8 mouse cellular contexts compared by ENCODE assay signal in genomic region chr2:94265221-94266191, GRCm38 (mm10).
DNase-seq lines count a peak whose midpoint lies in the region; ATAC-seq and TF ChIP-seq lines count a peak whose summit lies in the region.

No protein-coding gene starts in this region.

- H3K9ac ChIP-seq in forebrain, embryonic 15.5 days (replicated peaks): peak overlapping the region; percentile 53
- 0 out of 2 replicates have a peak overlapping the region, but pooled peaks have one; percentile 16 for H3K9ac ChIP-seq in limb, embryonic 14.5 days (ENCODE audit: low read depth, low read length, severe bottlenecking)
- H3K9ac ChIP-seq in midbrain, postnatal 0 days (replicated peaks; ENCODE audit: low read length, poor library complexity, severe bottlenecking): peak overlapping the region; percentile 60

- peak; percentile 64 for ATAC-seq in forebrain, embryonic 15.5 days (replicated peaks)
- peak; percentile 44 for ATAC-seq in inflammation-experienced regulatory T-cells, adult 6 months
- ATAC-seq in limb, embryonic 14.5 days (ENCODE audit: low FRiP score, low read depth): peak; percentile 49; the same call in 1 of the 2 replicates
- ATAC-seq in midbrain, postnatal 0 days (ENCODE audit: low FRiP score): peak; percentile 78

- DNase-seq in adrenal gland, postnatal 25 days: peak; percentile 50
- DNase-seq in limb, embryonic 14.5 days (ENCODE audit: low spot score): peak; percentile 63
- DNase-seq in midbrain, postnatal 0 days (ENCODE audit: low spot score): peak; percentile 86
- DNase-seq in thymus, postnatal 36 days: no peak
- no peak for DNase-seq in ovary, postnatal 10 days (ENCODE audit: low spot score)

- H3K4me3 ChIP-seq in E14TG2a.4 (replicated peaks; ENCODE audit: low read length): 0 out of 2 replicates have a peak overlapping the region, but pooled peaks have one; percentile 32
- H3K4me3 ChIP-seq in forebrain, embryonic 15.5 days: peak overlapping the region; percentile 41
- peak overlapping the region; percentile 29 for H3K4me3 ChIP-seq in limb, embryonic 14.5 days (replicated peaks; ENCODE audit: low read length)
- H3K4me3 ChIP-seq in midbrain, postnatal 0 days (ENCODE audit: low read depth, low read length): peak overlapping the region; percentile 42

- WGBS in forebrain, embryonic 15.5 days: 1% methylated on average over 16 of the region's 16 CpGs
- 9% methylated on average over 16 of the region's 16 CpGs for WGBS in limb, embryonic 14.5 days
- WGBS in midbrain, postnatal 0 days: under 1% methylated on average over 16 of the region's 16 CpGs

- H3K4me1 ChIP-seq in E14TG2a.4 (replicated peaks; ENCODE audit: low read depth, low read length): peaks cover 84% of the 10 kb centered on the region
- H3K4me1 ChIP-seq in forebrain, embryonic 15.5 days: peaks cover 62% of the 10 kb centered on the region
- H3K4me1 ChIP-seq in limb, embryonic 14.5 days (ENCODE audit: control insufficient read depth, insufficient read depth, low read length): peaks cover 17% of the 10 kb centered on the region
- H3K4me1 ChIP-seq in midbrain, postnatal 0 days (ENCODE audit: insufficient read depth, low read length): peaks cover 3% of the 10 kb centered on the region; the same call in 1 of the 2 replicates

- no peak for TF ChIP-seq CTCF in E14TG2a.4 (conservative IDR thresholded peaks at IDR 0.05; ENCODE audit: low read length)
- TF ChIP-seq CTCF in midbrain, postnatal 0 days (IDR thresholded peaks at IDR 0.05): no peak

- no peaks in the 10 kb centered on the region for H3K36me3 ChIP-seq in E14TG2a.4 (ENCODE audit: insufficient read depth, low read length)
- no peaks in the 10 kb centered on the region for H3K36me3 ChIP-seq in forebrain, embryonic 15.5 days
- no peaks in the 10 kb centered on the region for H3K36me3 ChIP-seq in limb, embryonic 14.5 days (ENCODE audit: control insufficient read depth, insufficient read depth, low read length)
- H3K36me3 ChIP-seq in midbrain, postnatal 0 days (ENCODE audit: insufficient read depth, low read length): no peaks in the 10 kb centered on the region

- no peaks in the 10 kb centered on the region for H3K9me3 ChIP-seq in E14TG2a.4 (ENCODE audit: low read length)
- H3K9me3 ChIP-seq in forebrain, embryonic 15.5 days: no peaks in the 10 kb centered on the region
- H3K9me3 ChIP-seq in limb, embryonic 14.5 days (ENCODE audit: control insufficient read depth, low read length): no peaks in the 10 kb centered on the region
- no peaks in the 10 kb centered on the region for H3K9me3 ChIP-seq in midbrain, postnatal 0 days (ENCODE audit: low read length)

- H3K27ac ChIP-seq in forebrain, embryonic 15.5 days (replicated peaks): peak overlapping the region; percentile 96
- no peak overlapping the region for H3K27ac ChIP-seq in limb, embryonic 14.5 days (replicated peaks; ENCODE audit: low read depth, low read length)
- H3K27ac ChIP-seq in midbrain, postnatal 0 days (ENCODE audit: low read depth, low read length): peak overlapping the region; percentile 77

- peaks cover 43% of the 10 kb centered on the region for H3K27me3 ChIP-seq in E14TG2a.4 (ENCODE audit: insufficient read depth, low read length)
- no peaks in the 10 kb centered on the region for H3K27me3 ChIP-seq in forebrain, embryonic 15.5 days
- no peaks in the 10 kb centered on the region; the same call in none of the 2 replicates for H3K27me3 ChIP-seq in limb, embryonic 14.5 days (ENCODE audit: control insufficient read depth, insufficient read depth, low read length)
- H3K27me3 ChIP-seq in midbrain, postnatal 0 days (ENCODE audit: insufficient read depth, low read length): no peaks in the 10 kb centered on the region

- no peak for TF ChIP-seq POLR2A in limb, embryonic 14.5 days (IDR thresholded peaks at IDR 0.05; ENCODE audit: borderline replicate concordance, extremely low read depth, insufficient read depth, insufficient read length)

- H3K4me2 ChIP-seq in forebrain, embryonic 15.5 days (replicated peaks): peak overlapping the region; percentile 85
- H3K4me2 ChIP-seq in limb, embryonic 14.5 days (replicated peaks; ENCODE audit: low read depth, low read length, severe bottlenecking): peak overlapping the region; percentile 67
- peak overlapping the region; percentile 74 for H3K4me2 ChIP-seq in midbrain, postnatal 0 days (ENCODE audit: low read depth, low read length, poor library complexity, severe bottlenecking)

Comparison
In these comparisons a context has a peak if more than half of its experiments do, and no peak if none do; other contexts are left out.
1. DNase-seq: peak in adrenal gland, postnatal 25 days (single experiment), limb, embryonic 14.5 days (single experiment) and midbrain, postnatal 0 days (single experiment); none in thymus, postnatal 36 days (0 of 2) and ovary, postnatal 10 days (single experiment).
2. Peak in every context shown above with its lines, with median percentiles within 50 percentile points of each other: H3K4me3 ChIP-seq, ATAC-seq, H3K4me2 ChIP-seq and H3K9ac ChIP-seq.